Mouse (Mus musculus) retina, postnatal 7 days (tissue): ENCODE data around the gene Insm2.
A peak's percentile ranks its signal among the peaks of the same experiment; 100 is the strongest.
"Not testable (repeated sequence)": the region's sequence is repeated elsewhere in the genome, so short reads cannot be mapped to it uniquely, and the experiment has no call there.

ENCODE experiments used
- DNase-seq: peaks from one replicate; pipeline ENCODE4 v3.0.0-alpha.2; 2012; ENCODE audit warnings: low read depth, low spot score

The Insm2 gene

GRCm38 (mm10) chr12:55598887-55599561, at the start of gene Insm2:
TSS of gene Insm2 (plus strand) at chr12:55599427.
- peak; percentile 39 for DNase-seq

GRCm38 (mm10) chr12:55554901-55555300, 44.3 kb upstream of the Insm2 start:
- DNase-seq: not testable (repeated sequence)

- no peak for DNase-seq
These were observed 41.4 kb upstream of the Insm2 start for GRCm38 (mm10) chr12:55557866-55558265.

GRCm38 (mm10) chr12:55559184-55559855, 39.9 kb upstream of the Insm2 start:
- no peak for DNase-seq

GRCm38 (mm10) chr12:55560025-55560690, 39.1 kb upstream of the Insm2 start:
- DNase-seq: no peak

- no peak for DNase-seq
These were observed 35.5 kb upstream of the Insm2 start for GRCm38 (mm10) chr12:55563742-55564141.

GRCm38 (mm10) chr12:55564187-55564963, 34.9 kb upstream of the Insm2 start:
- DNase-seq: no peak

GRCm38 (mm10) chr12:55565206-55565605, 34.0 kb upstream of the Insm2 start, which contains the start of gene Aldoart2:
TSS of gene Aldoart2 (plus strand) at chr12:55565239.
- DNase-seq: no peak

GRCm38 (mm10) chr12:55565867-55566266, 33.4 kb upstream of the Insm2 start:
- no peak for DNase-seq

- DNase-seq: no peak
These were observed 32.4 kb upstream of the Insm2 start for GRCm38 (mm10) chr12:55566837-55567236.

GRCm38 (mm10) chr12:55568466-55568865, 30.8 kb upstream of the Insm2 start:
- DNase-seq: no peak

GRCm38 (mm10) chr12:55569676-55570075, 29.6 kb upstream of the Insm2 start:
- DNase-seq: no peak

GRCm38 (mm10) chr12:55570646-55571045, 28.6 kb upstream of the Insm2 start:
- no peak for DNase-seq

GRCm38 (mm10) chr12:55571181-55571580, 28.0 kb upstream of the Insm2 start:
- DNase-seq: no peak

GRCm38 (mm10) chr12:55571661-55572060, 27.6 kb upstream of the Insm2 start:
- DNase-seq: no peak

GRCm38 (mm10) chr12:55573089-55573488, 26.1 kb upstream of the Insm2 start:
- DNase-seq: no peak

GRCm38 (mm10) chr12:55573794-55574193, 25.4 kb upstream of the Insm2 start:
- no peak for DNase-seq

GRCm38 (mm10) chr12:55586936-55587335, 12.3 kb upstream of the Insm2 start:
- DNase-seq: not testable (repeated sequence)

GRCm38 (mm10) chr12:55598537-55598886, 715 bp upstream of the Insm2 start:
- no peak for DNase-seq

- DNase-seq: no peak
These were observed 644 bp downstream of the Insm2 start for GRCm38 (mm10) chr12:55599639-55600502.

GRCm38 (mm10) chr12:55600503-55600994, 1.3 kb downstream of the Insm2 start:
- no peak for DNase-seq
